Mouse (Mus musculus) activated CD4-positive, CD25-positive, alpha-beta regulatory T cell, adult 9 weeks (primary cell): ENCODE results near the gene Vasp. TPM values are rescaled to one million over a fixed set of nuclear protein-coding genes. Genes with fewer than 3 reads are reported as not detected.

Experiments used
- polyA plus RNA-seq: library from polyadenylated mRNA; unstranded; fragments of 100-300 nt; shearing (Covaris generic); gene quantifications from one replicate; pipeline ENCODE4 v1.2.1, GENCODE M21; 2017

Vasp gene
- 333 TPM for polyA plus RNA-seq

GRCm38 (mm10) chr7:19271238-19272172 lies at the start of gene Vasp:
Gene Vasp, minus strand, starts transcription at chr7:19271817.

GRCm38 (mm10) chr7:19309884-19310641 lies 38.4 kb upstream of the Vasp start, which contains the start of gene Fosb:
Gene Fosb, minus strand, starts transcription at chr7:19310051.

GRCm38 (mm10) chr7:19282385-19282784 lies 10.8 kb upstream of the Vasp start, which contains the start of gene Rtn2:
Gene Rtn2, plus strand, starts transcription at chr7:19282624.

GRCm38 (mm10) chr7:19279581-19280114 lies 8.0 kb upstream of the Vasp start, which contains the start of gene Ppm1n:
Gene Ppm1n, minus strand, starts transcription at chr7:19280064.

GRCm38 (mm10) chr7:19227883-19228792 lies 43.5 kb downstream of the Vasp start, which contains the start of gene Opa3:
Gene Opa3, plus strand, starts transcription at chr7:19228334.

GRCm38 (mm10) chr7:19211996-19212755 lies 59.4 kb downstream of the Vasp start, which contains the start of gene Gpr4:
Gene Gpr4, plus strand, starts transcription at chr7:19212538.

Other genes starting within 250 kb of the Vasp start
- not detected for gene Foxa3, start 248.3 kb downstream of the Vasp start, polyA plus RNA-seq
- gene Sympk, start 247.4 kb downstream of the Vasp start, polyA plus RNA-seq: 23.2 TPM
- gene Rsph6a, start 217.1 kb downstream of the Vasp start, polyA plus RNA-seq: not detected
- 0.22 TPM for gene Dmwd, start 195.6 kb downstream of the Vasp start, polyA plus RNA-seq
- 1.0 TPM for gene Dmpk, start 188.0 kb downstream of the Vasp start, polyA plus RNA-seq
- gene Six5, start 177.2 kb downstream of the Vasp start, polyA plus RNA-seq: 0.39 TPM
- not detected for gene Gm4969, start 153.4 kb downstream of the Vasp start, polyA plus RNA-seq
- 27.9 TPM for gene Fbxo46, start 152.0 kb downstream of the Vasp start, polyA plus RNA-seq
- gene Qpctl, start 122.5 kb downstream of the Vasp start, polyA plus RNA-seq: 9.7 TPM
- 51.3 TPM for gene Snrpd2, start 122.1 kb downstream of the Vasp start, polyA plus RNA-seq
- not detected for gene Gipr, start 105.7 kb downstream of the Vasp start, polyA plus RNA-seq
- 31.6 TPM for gene Eml2, start 95.4 kb downstream of the Vasp start, polyA plus RNA-seq
- gene Gpr4, start 59.3 kb downstream of the Vasp start, polyA plus RNA-seq: 0.16 TPM
- 25.4 TPM for gene Opa3, start 43.5 kb downstream of the Vasp start, polyA plus RNA-seq
- gene Ppm1n, start 8.2 kb upstream of the Vasp start, polyA plus RNA-seq: 2.8 TPM
- gene Rtn2, start 10.8 kb upstream of the Vasp start, polyA plus RNA-seq: not detected
- gene Fosb, start 38.2 kb upstream of the Vasp start, polyA plus RNA-seq: 0.78 TPM
- gene Ercc1, start 73.0 kb upstream of the Vasp start, polyA plus RNA-seq: 86.2 TPM
- gene Cd3eap, start 87.7 kb upstream of the Vasp start, polyA plus RNA-seq: 13.9 TPM
- gene Ppp1r13l, start 87.9 kb upstream of the Vasp start, polyA plus RNA-seq: 0.20 TPM
- gene Ercc2, start 110.2 kb upstream of the Vasp start, polyA plus RNA-seq: 9.9 TPM
- 17.0 TPM for gene Klc3, start 132.3 kb upstream of the Vasp start, polyA plus RNA-seq
- gene Ckm, start 133.0 kb upstream of the Vasp start, polyA plus RNA-seq: not detected
- 2.0 TPM for gene Mark4, start 187.0 kb upstream of the Vasp start, polyA plus RNA-seq
- not detected for gene Exoc3l2, start 191.5 kb upstream of the Vasp start, polyA plus RNA-seq
- gene Bloc1s3, start 236.6 kb upstream of the Vasp start, polyA plus RNA-seq: 0.28 TPM
- gene Trappc6a, start 236.6 kb upstream of the Vasp start, polyA plus RNA-seq: 115 TPM
- gene Nkpd1, start 246.0 kb upstream of the Vasp start, polyA plus RNA-seq: not detected